Comparison of ENCODE assay signal across 15 mouse cellular contexts in genomic region chr11:113187407-113187806, GRCm38 (mm10).
DNase-seq lines count a peak whose midpoint lies in the region; ATAC-seq and TF ChIP-seq lines count a peak whose summit lies in the region.
"Had no signal": no experiment of that assay in that cellular context is flagged by ENCODE, and none has a peak within 500 bp of the region (broad histone marks: within the 10 kb centered on the region; RNA-seq: fewer than 3 reads in every experiment).

No protein-coding gene starts in this region.

- ATAC-seq in midbrain, postnatal 0 days (ENCODE audit: low FRiP score) = no peak
- peak; percentile 64 for ATAC-seq in inflammation-experienced regulatory T-cells, adult 6 months

- no peak overlapping the region for H3K4me2 ChIP-seq in midbrain, postnatal 0 days (ENCODE audit: low read depth, low read length, poor library complexity, severe bottlenecking)
- H3K4me2 ChIP-seq: neural tube, embryonic 12.5 days had no signal

- no peaks in the 10 kb centered on the region for H3K36me3 ChIP-seq in midbrain, embryonic 10.5 days
- H3K36me3 ChIP-seq in midbrain, postnatal 0 days (ENCODE audit: insufficient read depth, low read length) = no peaks in the 10 kb centered on the region
- no peaks in the 10 kb centered on the region for H3K36me3 ChIP-seq in forebrain, embryonic 10.5 days (replicated peaks)
- H3K36me3 ChIP-seq: neural tube, embryonic 12.5 days had no signal

- peaks cover 69% of the 10 kb centered on the region for H3K4me1 ChIP-seq in midbrain, embryonic 10.5 days
- no peaks in the 10 kb centered on the region for H3K4me1 ChIP-seq in midbrain, postnatal 0 days (ENCODE audit: insufficient read depth, low read length)
- H3K4me1 ChIP-seq in forebrain, embryonic 10.5 days = peaks cover 92% of the 10 kb centered on the region
- H3K4me1 ChIP-seq in olfactory bulb, adult 2 months (ENCODE audit: control insufficient read depth, insufficient read depth, low read length) = peaks cover 13% of the 10 kb centered on the region

- H3K4me3 ChIP-seq in midbrain, embryonic 10.5 days = no peak overlapping the region
- H3K4me3 ChIP-seq in midbrain, postnatal 0 days (ENCODE audit: low read depth, low read length) = no peak overlapping the region
- H3K4me3 ChIP-seq in forebrain, embryonic 10.5 days = no peak overlapping the region
- no peak overlapping the region for H3K4me3 ChIP-seq in olfactory bulb, adult 2 months (ENCODE audit: insufficient read depth, low read depth, low read length)
- H3K4me3 ChIP-seq: neural tube, embryonic 12.5 days had no signal

- TF ChIP-seq POLR2A in olfactory bulb, adult 2 months (IDR thresholded peaks at IDR 0.05; ENCODE audit: insufficient read depth, low read depth, low read length) = no peak

- no peak for TF ChIP-seq CTCF in midbrain, postnatal 0 days (IDR thresholded peaks at IDR 0.05)
- no peak for TF ChIP-seq CTCF in olfactory bulb, adult 2 months (IDR thresholded peaks at IDR 0.05; ENCODE audit: insufficient read depth, low read depth, low read length)

- DNase-seq in midbrain, embryonic 10.5 days (ENCODE audit: low spot score) = no peak
- DNase-seq in midbrain, postnatal 0 days (ENCODE audit: low spot score) = no peak
- DNase-seq in forebrain, embryonic 10.5 days (ENCODE audit: extremely low spot score, low spot score) = no peak
- DNase-seq in right cerebral cortex, postnatal 14 days = no peak
- no peak for DNase-seq in embryo, embryonic 11 days
- DNase-seq in testis, postnatal 14 days (ENCODE audit: low spot score) = no peak
- DNase-seq: cerebellum, adult 11 months; gastrocnemius, postnatal 36 days; kidney, adult 9 months; layer of hippocampus, adult 9-11 months; liver had no signal

- peaks cover 78% of the 10 kb centered on the region for H3K27me3 ChIP-seq in midbrain, embryonic 10.5 days (ENCODE audit: low read depth, poor library complexity, severe bottlenecking)
- 0 out of 2 replicates have a peak, but pooled peaks cover 3% of the 10 kb centered on the region for H3K27me3 ChIP-seq in midbrain, postnatal 0 days (ENCODE audit: insufficient read depth, low read length)
- H3K27me3 ChIP-seq in forebrain, embryonic 10.5 days (ENCODE audit: poor library complexity, severe bottlenecking) = peaks cover 28% of the 10 kb centered on the region
- H3K27me3 ChIP-seq: neural tube, embryonic 12.5 days had no signal

- peak overlapping the region; percentile 72 for H3K27ac ChIP-seq in midbrain, embryonic 10.5 days (replicated peaks)
- H3K27ac ChIP-seq in midbrain, postnatal 0 days (ENCODE audit: low read depth, low read length) = no peak overlapping the region; the same call in 1 of the 2 replicates
- H3K27ac ChIP-seq in forebrain, embryonic 10.5 days = peak overlapping the region; percentile 90
- H3K27ac ChIP-seq in olfactory bulb, adult 2 months (ENCODE audit: insufficient read depth, low read depth, low read length) = peak overlapping the region; percentile 25; the same call in 1 of the 2 replicates
- H3K27ac ChIP-seq: macrophage; neural tube, embryonic 12.5 days had no signal

- 77% methylated on average over 8 of the region's 8 CpGs for WGBS in midbrain, embryonic 10.5 days
- 73% methylated on average over 8 of the region's 8 CpGs for whole genome bisulfite sequencing in midbrain, postnatal 0 days
- 65% methylated on average over 8 of the region's 8 CpGs for WGBS in forebrain, embryonic 10.5 days
- WGBS in olfactory bulb, adult 2 months = 86% methylated on average over 8 of the region's 8 CpGs

- H3K9ac ChIP-seq in midbrain, postnatal 0 days (replicated peaks; ENCODE audit: low read length, poor library complexity, severe bottlenecking) = no peak overlapping the region
- H3K9ac ChIP-seq: neural tube, embryonic 12.5 days had no signal

- no peaks in the 10 kb centered on the region for H3K9me3 ChIP-seq in midbrain, embryonic 10.5 days (replicated peaks)
- no peaks in the 10 kb centered on the region for H3K9me3 ChIP-seq in midbrain, postnatal 0 days (ENCODE audit: low read length)
- H3K9me3 ChIP-seq in forebrain, embryonic 10.5 days = no peaks in the 10 kb centered on the region
- H3K9me3 ChIP-seq: neural tube, embryonic 12.5 days had no signal
